Mouse (Mus musculus): ENCODE results near the gene Frmd4a.

- TF ChIP-seq EP300 (optimal IDR thresholded peaks at IDR 0.05), result no peak
- TF ChIP-seq CTCF (IDR thresholded peaks at IDR 0.05; ENCODE audit: low read depth), result no peak
Observed at GRCm38 (mm10) chr2:4566260-4566955, 548.9 kb downstream of the Frmd4a start.

All from stomach, postnatal 0 days (tissue).